In the genomic region with DNA sequence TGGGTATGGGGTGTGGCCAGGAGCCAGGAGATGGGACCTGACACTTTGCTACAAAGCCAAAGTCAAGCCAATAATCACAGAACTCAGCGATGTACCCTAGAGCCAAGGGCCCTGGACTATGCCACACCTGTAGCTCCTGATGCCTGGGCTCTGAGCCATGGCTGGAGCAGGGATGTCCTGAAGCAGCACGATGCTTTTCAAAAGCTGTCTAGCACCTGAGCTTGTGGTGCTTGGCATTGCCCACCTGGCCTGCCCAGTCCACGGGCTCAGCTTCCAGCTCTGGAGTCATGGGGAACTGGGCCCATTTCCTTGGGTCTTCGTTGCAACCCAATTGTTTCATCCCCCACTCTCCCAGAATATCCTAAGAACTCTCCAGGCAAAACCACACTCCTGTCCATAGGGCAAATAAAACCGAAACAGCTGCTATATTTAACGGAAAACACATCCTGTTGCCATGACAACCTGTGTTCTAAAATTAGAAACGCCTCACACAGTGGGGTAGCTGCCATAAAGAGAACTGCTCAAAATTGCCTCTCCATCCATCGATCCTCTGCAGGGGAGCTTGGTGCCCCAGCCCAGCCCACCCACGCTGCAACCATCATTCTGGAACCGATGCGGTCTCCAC, we compare ENCODE assay signal across 9 mouse cellular contexts.
DNase-seq lines count a peak whose midpoint lies in the region; ATAC-seq lines count a peak whose summit lies in the region.
"Had no signal": no experiment of that assay in that cellular context is flagged by ENCODE, and none has a peak within 500 bp of the region (broad histone marks: within the 10 kb centered on the region; RNA-seq: fewer than 3 reads in every experiment).

No protein-coding gene starts in this region.

- H3K4me3 ChIP-seq in intestine, embryonic 14.5 days (ENCODE audit: low read depth, low read length), result no peak overlapping the region; the same call in 1 of the 2 replicates
- H3K4me3 ChIP-seq in midbrain, embryonic 10.5 days, result no peak overlapping the region
- H3K4me3 ChIP-seq: heart, embryonic 15.5 days had no signal

- peak; percentile 39 for DNase-seq in embryo, embryonic 10 days (ENCODE audit: low spot score)
- no peak for DNase-seq in embryo, embryonic 9.5 days (ENCODE audit: extremely low spot score)
- DNase-seq in right cerebral cortex, adult 2 months (ENCODE audit: low spot score in 2 of 2), result peak; percentile 65 to 70
- DNase-seq in right cerebral cortex, postnatal 14 days, result no peak
- peak; percentile 65 for DNase-seq in intestine, embryonic 14.5 days (ENCODE audit: low spot score)
- no peak for DNase-seq in midbrain, embryonic 10.5 days (ENCODE audit: low spot score)
- DNase-seq in spleen, postnatal 14 days (ENCODE audit: low spot score in 2 of 2), result no peak
- DNase-seq in gastrocnemius, postnatal 14 days, result no peak

- H3K9me3 ChIP-seq in intestine, embryonic 14.5 days (ENCODE audit: control insufficient read depth, low read length), result no peaks in the 10 kb centered on the region
- H3K9me3 ChIP-seq in midbrain, embryonic 10.5 days (replicated peaks), result no peaks in the 10 kb centered on the region
- H3K9me3 ChIP-seq: heart, embryonic 15.5 days had no signal

- H3K27me3 ChIP-seq in intestine, embryonic 14.5 days (replicated peaks; ENCODE audit: control insufficient read depth, insufficient read depth, low read length), result no peaks in the 10 kb centered on the region
- H3K27me3 ChIP-seq in midbrain, embryonic 10.5 days (ENCODE audit: low read depth, poor library complexity, severe bottlenecking), result no peaks in the 10 kb centered on the region
- H3K27me3 ChIP-seq: heart, embryonic 15.5 days had no signal

- 0 out of 2 replicates have a peak overlapping the region, but pooled peaks have one; percentile 11 for H3K27ac ChIP-seq in intestine, embryonic 14.5 days (ENCODE audit: low read depth)
- 0 out of 2 replicates have a peak overlapping the region, but pooled peaks have one; percentile 13 for H3K27ac ChIP-seq in midbrain, embryonic 10.5 days (replicated peaks)
- H3K27ac ChIP-seq: heart, embryonic 15.5 days had no signal

- intact Hi-C loops in gastrocnemius, postnatal 14 days (cut with DNase I; ENCODE audit: low total_unique reads), result no loop called here

- peak overlapping the region; percentile 41 for H3K4me2 ChIP-seq in intestine, embryonic 14.5 days (ENCODE audit: low read length)
- H3K4me2 ChIP-seq: heart, embryonic 15.5 days had no signal

- H3K4me1 ChIP-seq in intestine, embryonic 14.5 days (replicated peaks; ENCODE audit: control insufficient read depth, insufficient read depth, low read length), result peaks cover 17% of the 10 kb centered on the region
- H3K4me1 ChIP-seq in midbrain, embryonic 10.5 days, result peaks cover 13% of the 10 kb centered on the region

- 35% methylated on average over 11 of the region's 11 CpGs for WGBS in intestine, embryonic 14.5 days
- WGBS in midbrain, embryonic 10.5 days, result 80% methylated on average over 11 of the region's 11 CpGs

- no peaks in the 10 kb centered on the region for H3K36me3 ChIP-seq in intestine, embryonic 14.5 days (ENCODE audit: control insufficient read depth, insufficient read depth, low read length)
- no peaks in the 10 kb centered on the region for H3K36me3 ChIP-seq in midbrain, embryonic 10.5 days
- H3K36me3 ChIP-seq: heart, embryonic 15.5 days had no signal

- peak; percentile 80 for ATAC-seq in intestine, embryonic 14.5 days (replicated peaks; ENCODE audit: low FRiP score, low TSS enrichment, low read depth)

- H3K9ac ChIP-seq in intestine, embryonic 14.5 days (ENCODE audit: low read length), result no peak overlapping the region
- H3K9ac ChIP-seq: heart, embryonic 15.5 days had no signal

Comparison
In these comparisons a context has a peak if more than half of its experiments do, and no peak if none do; other contexts are left out.
1. DNase-seq: peak in embryo, embryonic 10 days (single experiment), right cerebral cortex, adult 2 months (2 of 2) and intestine, embryonic 14.5 days (single experiment); none in embryo, embryonic 9.5 days (single experiment), right cerebral cortex, postnatal 14 days (single experiment), midbrain, embryonic 10.5 days (single experiment), spleen, postnatal 14 days (0 of 2) and gastrocnemius, postnatal 14 days (single experiment).